Mouse (Mus musculus): ENCODE measurements around the gene Dyx1c1.

Gene Dyx1c1

GRCm38 (mm10) chr9:72958521-72959450 lies at the start of gene Dyx1c1, which contains the start of gene Gm44503:
Gene Dyx1c1, plus strand, starts transcription at chr9:72958785.
Gene Gm44503, plus strand, starts transcription at chr9:72958852.
- peak; percentile 65 to 66 for DNase-seq

GRCm38 (mm10) chr9:72911381-72911780 lies 47.2 kb upstream of the Dyx1c1 start:
- no peak for DNase-seq

DNA sequence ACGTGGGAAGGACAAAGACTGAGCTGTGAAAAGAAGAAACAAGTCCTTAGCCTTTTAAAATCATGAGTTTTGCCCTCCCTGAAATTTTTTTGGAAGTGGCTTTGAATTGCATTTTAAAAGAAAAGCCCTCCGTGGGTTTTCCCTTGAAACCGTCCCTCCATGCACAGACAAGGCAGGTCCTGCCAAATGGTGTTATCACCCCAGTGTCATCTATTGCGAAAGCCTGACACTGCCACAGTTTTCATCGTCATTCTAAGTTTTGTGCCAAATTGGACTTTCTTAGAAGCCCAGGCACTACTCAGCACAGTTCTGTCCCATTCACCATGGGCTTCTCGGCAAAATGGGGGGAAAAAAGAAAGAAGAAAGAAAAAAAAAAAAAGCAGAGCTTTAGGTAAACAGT lies 45.0 kb upstream of the Dyx1c1 start:
- no peak for DNase-seq

GRCm38 (mm10) chr9:72915728-72916127 lies 42.9 kb upstream of the Dyx1c1 start:
- DNase-seq, result no peak

- no peak for DNase-seq
Observed at GRCm38 (mm10) chr9:72923068-72923467, 35.5 kb upstream of the Dyx1c1 start.

DNA sequence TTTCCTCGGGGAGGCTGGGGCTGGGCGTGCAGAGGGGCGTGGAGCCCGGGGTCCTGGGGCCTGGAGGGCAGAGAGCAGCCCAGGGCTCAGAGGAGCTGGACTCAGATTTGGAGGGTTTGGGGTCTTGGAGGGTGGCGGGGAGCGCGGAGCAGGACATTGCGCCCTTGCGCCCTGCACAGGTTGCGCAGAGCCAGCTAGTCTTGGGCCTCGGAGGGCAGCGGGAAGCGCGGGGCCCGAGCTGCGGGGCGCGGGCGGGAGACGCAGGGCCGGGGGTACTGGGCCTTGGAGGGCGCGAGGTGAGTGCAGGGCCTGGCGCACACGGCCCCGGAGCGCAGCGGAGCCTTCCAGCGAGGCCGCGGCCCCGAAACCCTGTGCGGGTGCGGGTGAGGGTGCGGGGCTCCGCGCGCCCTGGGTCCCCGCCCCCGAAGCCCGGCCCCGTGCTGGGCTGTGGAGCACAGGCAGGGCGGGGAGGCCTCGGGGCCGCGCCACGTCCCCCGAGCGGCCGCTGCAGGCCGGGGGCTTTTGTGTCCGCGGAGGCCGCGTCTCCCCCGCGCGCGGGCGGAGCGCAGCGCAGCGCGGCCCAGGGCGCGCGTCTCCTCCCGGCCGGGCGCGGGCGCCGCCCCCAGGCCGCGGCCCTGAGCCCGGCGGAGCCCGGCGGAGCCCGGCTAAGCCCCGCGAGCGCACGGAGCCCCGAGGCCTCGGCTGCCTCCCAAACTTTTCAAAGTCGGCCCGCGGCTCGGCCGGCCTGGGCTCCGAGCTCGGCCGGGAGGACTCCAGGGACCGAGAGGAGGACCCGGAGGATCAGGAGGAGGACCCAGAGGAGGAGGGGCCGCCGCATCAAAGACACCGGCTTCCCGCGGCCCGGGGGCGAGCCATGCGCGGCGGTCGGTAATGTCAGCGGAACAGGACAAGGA lies 33.3 kb upstream of the Dyx1c1 start, which contains the start of gene Pygo1:
Pygo1 (plus strand) TSS at position 625 of the 914 bp plus-strand sequence.
- DNase-seq, result peak in 1 of 2 experiments; percentile 4

- no peak for DNase-seq
Observed at GRCm38 (mm10) chr9:72925935-72926258, 32.7 kb upstream of the Dyx1c1 start.

DNA sequence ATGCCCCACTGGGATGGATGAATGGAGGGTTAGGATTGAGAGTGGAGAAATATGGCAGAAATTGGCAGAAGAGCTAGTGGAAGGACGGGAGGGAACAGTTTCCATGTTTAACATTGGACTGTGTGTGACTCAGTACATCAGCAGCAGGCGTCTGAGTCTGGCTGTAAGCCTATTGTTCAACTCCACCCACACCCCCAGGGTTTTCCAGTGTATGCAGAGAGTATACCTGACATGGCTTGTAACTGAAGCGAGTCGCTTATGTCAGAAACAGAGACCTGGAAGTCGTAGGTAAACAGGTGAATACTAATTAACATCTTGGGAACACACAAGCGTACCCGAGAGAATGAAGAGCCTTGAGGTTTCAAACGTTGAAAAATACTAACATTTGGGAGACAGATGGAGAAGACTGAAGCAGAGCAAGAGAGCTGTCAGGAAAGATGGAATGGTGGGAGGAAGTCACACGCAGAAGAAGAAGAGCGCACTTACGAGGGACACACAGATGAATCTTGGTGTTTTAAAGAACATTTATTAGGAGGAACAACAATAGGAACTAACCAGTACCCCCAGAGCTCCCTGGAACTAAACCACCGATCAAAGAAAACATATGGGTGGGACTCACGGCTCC lies 27.3 kb upstream of the Dyx1c1 start:
- DNase-seq, result no peak

DNA sequence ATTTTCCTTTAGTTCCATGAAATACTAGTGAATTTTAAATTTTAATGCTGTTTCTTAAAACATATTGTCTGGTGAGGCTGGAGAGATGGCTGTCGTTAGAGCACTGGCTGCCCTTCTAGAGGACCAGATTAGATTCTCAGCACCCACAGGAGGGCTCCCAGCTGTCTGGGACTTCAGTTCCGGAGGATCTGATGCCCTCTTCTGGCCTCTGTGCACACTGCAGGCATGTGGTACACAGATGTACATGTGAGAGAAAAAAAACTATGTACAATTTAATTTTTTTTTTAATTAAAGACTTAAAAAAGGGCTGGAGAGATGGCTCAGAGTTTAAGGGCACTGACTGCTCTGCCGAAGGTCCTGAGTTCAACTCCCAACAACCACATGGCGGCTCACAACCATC lies 23.3 kb upstream of the Dyx1c1 start:
- DNase-seq, result no peak

- DNase-seq, result no peak
Observed at GRCm38 (mm10) chr9:72936301-72936700, 22.3 kb upstream of the Dyx1c1 start.

GRCm38 (mm10) chr9:72943424-72943823 lies 15.2 kb upstream of the Dyx1c1 start:
- no peak for DNase-seq

GRCm38 (mm10) chr9:72944286-72944685 lies 14.3 kb upstream of the Dyx1c1 start:
- no peak for DNase-seq

- no peak for DNase-seq
Observed at GRCm38 (mm10) chr9:72947010-72947409, 11.6 kb upstream of the Dyx1c1 start.

GRCm38 (mm10) chr9:72949572-72949971 lies 9.0 kb upstream of the Dyx1c1 start:
- DNase-seq, result no peak

DNA sequence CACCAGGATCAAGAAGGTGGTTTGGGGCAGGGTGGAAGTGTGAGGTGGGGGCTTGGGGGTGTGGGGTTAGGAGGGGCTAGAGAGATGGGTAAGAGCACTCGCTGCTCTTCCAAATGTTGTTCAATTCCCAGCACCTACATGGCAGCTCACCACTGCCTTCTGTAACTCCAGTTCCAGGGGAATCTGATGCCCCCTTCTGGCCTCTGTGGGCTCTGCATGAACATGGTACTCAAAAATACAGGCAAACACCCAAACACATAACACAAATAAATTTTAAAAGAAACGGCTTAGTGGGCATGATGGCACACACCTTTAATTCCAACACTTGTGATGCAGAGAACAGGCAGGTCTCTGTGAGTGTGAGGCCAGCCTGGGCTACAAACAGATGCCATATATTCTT lies 3.8 kb upstream of the Dyx1c1 start:
- DNase-seq, result no peak

DNA sequence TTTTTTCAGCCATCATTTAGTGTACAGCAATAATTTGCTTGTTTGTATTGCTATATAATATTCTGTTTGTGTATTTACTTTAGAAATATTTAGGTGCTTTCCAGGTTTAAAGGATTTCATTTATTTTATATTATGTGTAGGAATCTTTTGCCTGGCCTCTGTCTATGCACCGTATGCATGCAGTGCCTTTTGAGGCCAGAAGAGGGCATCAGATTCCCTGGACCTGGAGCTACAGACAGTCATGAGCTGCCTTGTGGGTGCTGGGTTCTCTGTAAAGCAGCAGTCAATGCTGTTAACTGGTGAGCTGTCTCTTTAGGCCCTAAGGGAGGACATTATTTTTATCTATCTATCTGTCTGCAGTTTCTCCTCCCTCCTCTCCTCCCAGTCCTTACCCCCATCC lies 3.0 kb upstream of the Dyx1c1 start:
- DNase-seq, result peak in 1 of 2 experiments; percentile 38

- DNase-seq, result no peak
Observed at GRCm38 (mm10) chr9:72961346-72961745, 2.8 kb downstream of the Dyx1c1 start.

- peak; percentile 39 to 42 for DNase-seq
Observed at GRCm38 (mm10) chr9:72961959-72962358, 3.4 kb downstream of the Dyx1c1 start.

DNA sequence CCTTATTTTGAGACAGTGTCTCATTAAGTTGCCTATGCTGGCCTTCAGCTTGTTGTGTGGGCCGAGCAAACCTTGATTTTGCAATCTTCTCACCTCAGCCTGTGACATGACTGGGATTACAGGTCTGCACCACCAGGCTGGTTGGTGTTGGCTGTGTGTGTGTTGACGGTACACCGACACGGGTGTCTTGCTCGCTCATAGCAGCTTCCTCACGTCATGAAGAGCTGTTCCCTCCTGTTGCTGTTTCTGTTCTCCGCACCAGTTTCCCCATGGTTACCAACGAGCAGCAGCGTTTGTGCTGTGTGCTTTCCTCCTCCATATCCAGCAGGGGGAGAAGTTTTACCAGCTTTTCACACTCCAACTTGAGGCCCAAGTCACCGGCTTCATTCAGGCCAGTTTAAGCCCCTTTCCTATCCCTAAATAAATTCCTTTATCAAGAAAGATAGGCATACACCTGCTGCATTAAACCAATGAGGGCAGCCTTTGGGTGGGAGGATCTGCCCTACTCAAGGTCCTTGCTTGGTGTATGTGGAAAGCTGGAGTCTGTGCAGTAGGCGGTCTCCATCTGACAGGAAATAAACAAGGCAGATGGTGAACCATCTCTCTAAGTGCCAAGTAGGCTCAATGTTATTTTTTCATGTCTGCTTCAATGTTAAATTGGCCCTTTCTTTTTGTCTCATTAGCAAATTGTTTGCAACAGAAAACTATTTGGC lies 9.9 kb downstream of the Dyx1c1 start:
- peak; percentile 13 to 28 for DNase-seq

- DNase-seq, result no peak
Observed at GRCm38 (mm10) chr9:72969874-72970273, 11.3 kb downstream of the Dyx1c1 start.

DNA sequence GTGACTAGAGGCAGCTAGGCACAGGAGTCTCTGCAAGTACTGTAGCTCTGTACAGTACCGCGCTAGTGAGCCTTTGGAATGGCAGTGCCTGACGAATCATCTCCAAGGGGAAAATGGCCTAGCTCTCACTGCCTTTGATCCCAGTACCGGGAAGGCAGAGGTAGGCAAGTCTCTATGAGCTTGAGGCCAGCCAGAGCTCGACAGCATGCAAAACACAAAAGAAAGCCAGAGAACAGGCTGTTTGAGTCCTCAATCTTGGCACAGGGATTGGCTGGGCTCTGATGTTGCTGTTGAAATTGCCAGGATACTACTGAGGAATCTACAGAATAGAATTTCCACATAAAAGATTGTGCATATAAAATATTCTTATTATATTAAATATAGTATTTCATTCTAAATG lies 13.8 kb downstream of the Dyx1c1 start:
- no peak for DNase-seq

GRCm38 (mm10) chr9:72972984-72973383 lies 14.4 kb downstream of the Dyx1c1 start:
- DNase-seq, result no peak

Data from spleen, adult 18-20 months (tissue).